In genomic region chr10:21497110-21497509, GRCm38 (mm10) we compare ENCODE assay signal across 16 mouse cellular contexts.
"Had no signal": no experiment of that assay in that cellular context is flagged by ENCODE, and none has a peak within 500 bp of the region (broad histone marks: within the 10 kb centered on the region; RNA-seq: fewer than 3 reads in every experiment).

No protein-coding gene starts in this region.

- H3K36me3 ChIP-seq: kidney, embryonic 15.5 days; limb, embryonic 12.5 days; limb, embryonic 15.5 days; lung, embryonic 15.5 days; midbrain, embryonic 12.5 days; midbrain, embryonic 15.5 days had no signal

- H3K27me3 ChIP-seq: kidney, embryonic 15.5 days; limb, embryonic 12.5 days; limb, embryonic 15.5 days; lung, embryonic 15.5 days; midbrain, embryonic 12.5 days; midbrain, embryonic 15.5 days had no signal

- H3K27ac ChIP-seq: kidney, embryonic 15.5 days; limb, embryonic 12.5 days; limb, embryonic 15.5 days; liver, embryonic 14.5 days; lung, embryonic 15.5 days; midbrain, embryonic 12.5 days; midbrain, embryonic 15.5 days had no signal

- H3K4me1 ChIP-seq: limb, embryonic 12.5 days; limb, embryonic 15.5 days; lung, embryonic 15.5 days; midbrain, embryonic 12.5 days; midbrain, embryonic 15.5 days had no signal

- H3K4me3 ChIP-seq: kidney, embryonic 15.5 days; limb, embryonic 12.5 days; limb, embryonic 15.5 days; lung, embryonic 15.5 days; midbrain, embryonic 12.5 days; midbrain, embryonic 15.5 days had no signal

- H3K4me2 ChIP-seq: kidney, embryonic 15.5 days; limb, embryonic 12.5 days; limb, embryonic 15.5 days; liver, embryonic 11.5 days; lung, embryonic 15.5 days; midbrain, embryonic 12.5 days; midbrain, embryonic 15.5 days had no signal

- H3K9me3 ChIP-seq: kidney, embryonic 15.5 days; limb, embryonic 12.5 days; limb, embryonic 15.5 days; lung, embryonic 15.5 days; midbrain, embryonic 12.5 days; midbrain, embryonic 15.5 days had no signal

- H3K9ac ChIP-seq: kidney, embryonic 15.5 days; limb, embryonic 12.5 days; limb, embryonic 15.5 days; liver, embryonic 14.5 days; liver, postnatal 0 days; lung, embryonic 15.5 days; midbrain, embryonic 12.5 days; midbrain, embryonic 15.5 days had no signal

- ATAC-seq: liver, postnatal 0 days; midbrain, embryonic 15.5 days had no signal

- DNase-seq: kidney, postnatal 10 days; kidney, postnatal 36 days; left cerebral cortex, postnatal 4 days; liver, postnatal 0 days; lung, postnatal 14 days; lung, postnatal 4 days; thymus, adult 18-20 months; thymus, postnatal 36 days had no signal
